Mouse (Mus musculus): ENCODE measurements at regions not wholly inside any gene's neighbourhood (a gene's known extent, or its start where the extent isn't known, plus 50 kb on each side); places are given as distances from the start of the nearest gene placed in this dataset.

DNA sequence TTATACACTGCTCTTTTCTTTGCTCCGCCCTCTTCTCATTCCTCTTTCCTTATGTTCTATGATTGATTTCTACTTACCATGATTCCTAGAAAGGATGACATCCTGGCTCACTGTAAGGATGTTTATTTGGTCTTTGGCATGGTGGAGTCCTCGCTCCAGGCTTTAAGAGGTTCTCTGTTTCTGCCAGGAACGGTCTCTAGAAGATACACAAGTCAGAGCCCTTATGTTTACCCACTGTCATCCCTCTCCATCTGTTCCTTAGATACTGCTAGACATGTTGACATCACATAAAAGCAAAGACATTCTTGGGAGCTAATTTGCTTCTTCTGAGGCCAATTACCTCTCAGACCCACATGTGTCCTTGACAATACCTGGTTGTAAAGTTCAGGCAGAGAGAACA is 552.9 kb downstream of the Gm16223 start:
- WGBS (ENCODE audit: insufficient replicate concordance) = 46% methylated on average over 3 of the region's 3 CpGs
- H3K27ac ChIP-seq = no peak overlapping the region
- no peak for TF ChIP-seq CTCF (IDR thresholded peaks at IDR 0.05; ENCODE audit: low read depth)
- TF ChIP-seq EP300 (IDR thresholded peaks at IDR 0.05; ENCODE audit: low read depth) = no peak

DNA sequence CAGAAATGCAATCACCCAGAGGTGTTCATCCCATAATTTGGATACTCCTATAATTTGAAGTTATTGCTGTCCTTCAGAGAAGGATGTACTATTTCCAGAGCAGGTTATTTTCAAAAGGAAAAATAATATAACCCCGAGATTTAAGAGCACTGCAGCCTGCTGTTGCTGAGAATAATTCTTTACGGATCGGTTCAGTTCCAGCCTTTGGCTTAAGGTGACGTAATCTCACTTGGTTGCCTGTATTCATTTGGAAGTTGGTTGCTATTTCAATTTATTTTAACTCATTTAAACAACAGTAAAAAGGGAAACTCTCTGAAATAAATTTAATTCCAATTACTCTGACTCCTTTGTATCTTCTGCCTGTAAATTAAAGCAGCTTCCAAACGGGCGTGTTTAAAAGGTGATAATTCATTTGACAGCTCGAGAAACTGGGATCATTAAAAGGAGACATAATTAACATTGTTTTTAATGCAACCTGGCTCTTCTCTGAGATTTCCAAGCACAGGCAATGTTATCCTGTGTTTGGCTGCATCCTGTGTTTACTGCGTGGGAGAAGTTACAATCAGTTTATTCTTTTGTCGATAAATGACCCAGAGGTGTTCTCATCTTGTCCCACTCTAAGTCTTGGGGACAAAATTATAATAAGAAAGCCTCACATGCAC is 568.5 kb downstream of the Gm16223 start:
- no peaks in the 10 kb centered on the region for H3K4me1 ChIP-seq (replicated peaks; ENCODE audit: control insufficient read depth in 2 of 2, insufficient read depth in 2 of 2, low read length in 1 of 2)
- 64% methylated on average over 9 of the region's 9 CpGs for WGBS (ENCODE audit: insufficient replicate concordance)

More for the DNA sequence above, 552.9 kb downstream of the Gm16223 start:
- Histone ChIP-seq H3K4me2 (ENCODE audit: low read depth) (no peak overlapping the region), H3K4me3 (ENCODE audit: insufficient read depth in 1 of 2, low read depth in 2 of 2, low read length in 2 of 2) (no peak overlapping the region), H3K4me1 (replicated peaks; ENCODE audit: control insufficient read depth in 2 of 2, insufficient read depth in 2 of 2, low read length in 1 of 2) (no peaks in the 10 kb centered on the region), H3K27me3 (ENCODE audit: control insufficient read depth, insufficient read depth, low read length) (no peaks in the 10 kb centered on the region), H3K36me3 (replicated peaks; ENCODE audit: control insufficient read depth, insufficient read depth, low read depth) (no peaks in the 10 kb centered on the region), H3K9me3 (ENCODE audit: control insufficient read depth, low read length) (no peaks in the 10 kb centered on the region), H3K9ac (replicated peaks) (no peak overlapping the region)
- DNase-seq (ENCODE audit: low read depth in 3 of 3, low spot score in 3 of 3) (no peak), ATAC-seq (ENCODE audit: insufficient read depth) (no peak)

GRCm38 (mm10) chr5:42656460-42656859 is 576.5 kb upstream of the Cpeb2 start:
- no peak for ATAC-seq (ENCODE audit: insufficient read depth)
- DNase-seq (ENCODE audit: low read depth in 3 of 3, low spot score in 3 of 3) = no peak
- TF ChIP-seq CTCF (IDR thresholded peaks at IDR 0.05; ENCODE audit: low read depth) (no peak), EP300 (IDR thresholded peaks at IDR 0.05; ENCODE audit: low read depth) (no peak)
- Histone ChIP-seq H3K27me3 (ENCODE audit: control insufficient read depth, insufficient read depth, low read length) (no peaks in the 10 kb centered on the region), H3K27ac (no peak overlapping the region), H3K36me3 (replicated peaks; ENCODE audit: control insufficient read depth, insufficient read depth, low read depth) (no peaks in the 10 kb centered on the region), H3K9me3 (ENCODE audit: control insufficient read depth, low read length) (no peaks in the 10 kb centered on the region), H3K9ac (replicated peaks) (no peak overlapping the region), H3K4me2 (ENCODE audit: low read depth) (no peak overlapping the region), H3K4me3 (ENCODE audit: insufficient read depth in 1 of 2, low read depth in 2 of 2, low read length in 2 of 2) (no peak overlapping the region), H3K4me1 (replicated peaks; ENCODE audit: control insufficient read depth in 2 of 2, insufficient read depth in 2 of 2, low read length in 1 of 2) (no peaks in the 10 kb centered on the region)
- 46% methylated on average over 3 of the region's 3 CpGs for WGBS (ENCODE audit: insufficient replicate concordance)

More for the DNA sequence above, 568.5 kb downstream of the Gm16223 start:
- no peak for DNase-seq (ENCODE audit: low read depth in 3 of 3, low spot score in 3 of 3)
- no peak for ATAC-seq (ENCODE audit: insufficient read depth)
- H3K9ac ChIP-seq (replicated peaks) = no peak overlapping the region
- H3K36me3 ChIP-seq (replicated peaks; ENCODE audit: control insufficient read depth, insufficient read depth, low read depth) = no peaks in the 10 kb centered on the region
- H3K4me3 ChIP-seq (ENCODE audit: insufficient read depth in 1 of 2, low read depth in 2 of 2, low read length in 2 of 2) = no peak overlapping the region
- no peak overlapping the region for H3K4me2 ChIP-seq (ENCODE audit: low read depth)
- TF ChIP-seq EP300 (IDR thresholded peaks at IDR 0.05; ENCODE audit: low read depth) = no peak
- no peak for TF ChIP-seq CTCF (IDR thresholded peaks at IDR 0.05; ENCODE audit: low read depth)
- H3K27ac ChIP-seq = no peak overlapping the region
- H3K9me3 ChIP-seq (ENCODE audit: control insufficient read depth, low read length) = no peaks in the 10 kb centered on the region
- no peaks in the 10 kb centered on the region for H3K27me3 ChIP-seq (ENCODE audit: control insufficient read depth, insufficient read depth, low read length)

GRCm38 (mm10) chr5:42659994-42660393 is 573.0 kb upstream of the Cpeb2 start:
- no peak for DNase-seq (ENCODE audit: low read depth in 3 of 3, low spot score in 3 of 3)
- Histone ChIP-seq H3K27me3 (ENCODE audit: control insufficient read depth, insufficient read depth, low read length) (no peaks in the 10 kb centered on the region), H3K27ac (no peak overlapping the region), H3K4me1 (replicated peaks; ENCODE audit: control insufficient read depth in 2 of 2, insufficient read depth in 2 of 2, low read length in 1 of 2) (no peaks in the 10 kb centered on the region), H3K9ac (replicated peaks) (no peak overlapping the region), H3K4me2 (ENCODE audit: low read depth) (no peak overlapping the region), H3K9me3 (ENCODE audit: control insufficient read depth, low read length) (no peaks in the 10 kb centered on the region), H3K36me3 (replicated peaks; ENCODE audit: control insufficient read depth, insufficient read depth, low read depth) (no peaks in the 10 kb centered on the region), H3K4me3 (ENCODE audit: insufficient read depth in 1 of 2, low read depth in 2 of 2, low read length in 2 of 2) (no peak overlapping the region)
- no peak for TF ChIP-seq EP300 (IDR thresholded peaks at IDR 0.05; ENCODE audit: low read depth)
- no peak for TF ChIP-seq CTCF (IDR thresholded peaks at IDR 0.05; ENCODE audit: low read depth)
- ATAC-seq (ENCODE audit: insufficient read depth) = no peak
- WGBS (ENCODE audit: insufficient replicate concordance) = 59% methylated on average over 4 of the region's 4 CpGs

GRCm38 (mm10) chr5:42679617-42680016 is 553.4 kb upstream of the Cpeb2 start:
- Histone ChIP-seq H3K4me2 (ENCODE audit: low read depth) (no peak overlapping the region), H3K27me3 (ENCODE audit: control insufficient read depth, insufficient read depth, low read length) (no peaks in the 10 kb centered on the region), H3K4me1 (replicated peaks; ENCODE audit: control insufficient read depth in 2 of 2, insufficient read depth in 2 of 2, low read length in 1 of 2) (no peaks in the 10 kb centered on the region), H3K4me3 (ENCODE audit: insufficient read depth in 1 of 2, low read depth in 2 of 2, low read length in 2 of 2) (no peak overlapping the region), H3K27ac (no peak overlapping the region), H3K9me3 (ENCODE audit: control insufficient read depth, low read length) (no peaks in the 10 kb centered on the region), H3K9ac (replicated peaks) (no peak overlapping the region), H3K36me3 (replicated peaks; ENCODE audit: control insufficient read depth, insufficient read depth, low read depth) (no peaks in the 10 kb centered on the region)
- 65% methylated on average over 5 of the region's 5 CpGs for WGBS (ENCODE audit: insufficient replicate concordance)
- ATAC-seq (ENCODE audit: insufficient read depth) (no peak), DNase-seq (ENCODE audit: low read depth in 3 of 3, low spot score in 3 of 3) (no peak)
- no peak for TF ChIP-seq CTCF (IDR thresholded peaks at IDR 0.05; ENCODE audit: low read depth)
- TF ChIP-seq EP300 (IDR thresholded peaks at IDR 0.05; ENCODE audit: low read depth) = no peak
